Mouse (Mus musculus) ES-Bruce4 (cell line): Measurements from ENCODE around the gene Wnt10b.

Source experiments
- EP300 ChIP-seq: IDR thresholded peaks from 2 replicates; pipeline ENCODE4 v1.6.1; 2011; ENCODE audit warnings: low read depth, low read length; ENCODE audit not compliant: insufficient read depth
- POLR2A ChIP-seq: IDR thresholded peaks from one replicate; pipeline ENCODE4 v1.8.1; 2011; ENCODE audit warnings: low read length; ENCODE audit not compliant: insufficient read depth

GRCm38 (mm10) chr15:98797835-98798492, 20.0 kb upstream of the Wnt10b start:
- no peak for TF ChIP-seq EP300
- TF ChIP-seq POLR2A, result no peak
